Mouse (Mus musculus) MEL-GATA-1-ER (cell line): ENCODE measurements around the gene Gm20388.

Source experiments
- DNase-seq: peaks from one replicate; pipeline ENCODE4 v3.0.0-alpha.2; 2012; ENCODE audit warnings: low read depth; ENCODE audit errors: extremely low read depth

Gm20388 gene

DNA sequence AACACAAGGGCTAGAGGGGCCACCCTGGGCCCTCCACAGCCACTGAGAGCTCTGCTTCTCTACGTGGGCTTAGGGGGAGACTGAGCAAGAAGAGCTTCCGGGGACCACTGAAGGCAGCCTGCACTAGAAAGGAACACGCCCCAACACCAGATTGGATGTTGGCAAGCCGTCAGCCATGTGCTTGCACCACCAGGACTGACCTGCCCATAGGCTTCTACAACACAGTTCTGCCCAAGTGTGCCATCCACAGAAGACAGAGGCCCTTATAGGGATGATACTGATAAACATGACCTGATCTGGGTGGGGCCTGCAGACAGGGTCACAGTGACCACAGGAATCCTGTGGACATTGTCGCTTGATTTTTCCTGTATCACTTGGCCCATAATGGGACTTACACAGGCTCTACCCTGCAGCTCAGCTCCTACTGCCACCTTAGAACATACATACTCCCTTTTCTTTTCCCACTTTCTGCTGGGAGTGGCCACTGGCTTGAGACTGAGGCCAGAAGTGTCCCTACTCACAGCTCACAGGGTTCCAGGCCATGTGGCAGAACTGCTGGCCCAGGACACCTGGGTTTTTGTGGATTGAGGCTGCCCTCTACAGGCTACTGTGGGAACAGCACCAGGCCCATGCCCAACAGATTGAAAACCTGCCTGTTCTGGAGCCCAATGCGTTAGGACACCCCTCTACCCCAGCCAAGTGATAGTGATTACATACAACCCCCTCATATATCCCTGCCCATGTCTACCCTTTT, 2422.3 kb downstream of the Gm20388 start:
- no peak for DNase-seq

DNA sequence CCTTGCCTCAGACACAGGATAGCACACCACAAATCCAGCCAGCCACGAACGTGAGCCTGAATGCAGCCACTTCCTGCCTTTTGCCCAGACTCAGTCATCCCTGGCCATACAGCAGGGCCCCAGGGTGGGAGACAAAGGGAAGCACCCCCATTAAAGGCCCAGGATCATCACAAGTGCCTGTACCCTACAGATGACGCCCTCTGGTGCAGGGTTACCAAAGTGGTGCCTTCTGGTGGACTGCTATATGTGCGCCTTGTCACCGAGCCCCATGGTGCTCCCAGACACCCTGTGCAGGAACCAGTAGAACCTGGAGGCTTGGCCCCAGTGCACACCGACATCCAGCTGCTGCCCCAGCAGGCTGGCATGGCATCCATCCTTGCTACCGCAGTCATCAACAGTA, 2422.9 kb downstream of the Gm20388 start:
- DNase-seq = no peak

DNA sequence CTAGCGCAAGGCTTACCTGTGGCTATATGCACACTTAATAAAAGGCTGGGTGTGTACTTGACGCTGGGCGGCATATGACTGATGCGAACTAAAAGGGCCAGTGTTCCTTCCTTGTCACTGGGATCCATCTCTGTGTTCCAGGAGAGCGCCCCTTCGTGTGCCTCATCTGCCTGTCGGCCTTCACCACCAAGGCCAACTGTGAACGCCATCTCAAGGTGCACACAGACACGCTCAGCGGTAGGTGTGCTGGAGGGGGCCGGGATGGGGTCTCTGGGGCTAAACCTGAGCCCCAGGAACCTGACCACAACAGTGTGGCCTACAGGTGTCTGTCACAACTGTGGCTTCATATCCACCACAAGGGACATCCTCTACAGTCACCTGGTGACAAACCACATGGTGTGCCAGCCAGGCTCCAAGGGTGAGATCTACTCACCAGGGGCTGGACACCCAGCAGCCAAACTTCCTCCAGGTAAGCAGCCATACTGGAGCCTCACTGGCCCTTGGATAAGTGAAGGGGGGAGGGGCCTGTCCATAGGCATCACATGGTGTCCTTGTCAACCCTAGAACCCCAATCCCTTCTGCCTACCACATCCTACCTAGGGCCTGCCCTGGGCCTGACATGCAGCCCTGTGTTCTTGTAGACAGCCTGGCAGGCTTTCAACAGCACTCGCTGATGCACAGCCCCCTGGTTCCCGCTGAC, 2424.3 kb downstream of the Gm20388 start:
- no peak for DNase-seq

DNA sequence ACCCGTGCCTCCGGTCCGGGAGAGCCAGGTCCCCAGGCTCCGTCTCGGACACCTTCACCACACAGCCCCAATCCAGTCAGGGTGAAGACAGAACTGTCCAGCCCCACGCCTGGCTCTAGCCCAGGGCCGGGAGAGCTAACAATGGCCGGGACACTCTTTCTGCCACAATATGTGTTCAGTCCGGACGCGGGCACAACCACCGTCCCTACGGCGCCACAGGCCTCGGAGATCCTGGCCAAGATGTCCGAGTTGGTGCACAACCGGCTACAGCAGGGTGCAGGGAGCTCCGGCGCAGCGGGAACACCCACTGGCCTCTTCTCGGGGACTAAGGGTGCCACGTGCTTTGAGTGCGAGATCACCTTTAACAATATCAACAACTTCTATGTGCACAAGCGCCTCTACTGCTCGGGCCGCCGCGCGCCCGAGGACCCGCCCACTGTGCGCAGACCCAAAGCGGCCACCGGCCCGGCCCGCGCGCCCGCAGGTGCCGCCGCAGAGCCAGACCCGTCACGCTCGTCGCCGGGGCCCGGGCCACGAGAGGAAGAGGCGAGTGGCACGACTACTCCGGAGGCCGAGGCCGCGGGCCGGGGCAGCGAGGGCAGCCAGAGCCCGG, 2425.1 kb downstream of the Gm20388 start:
- no peak for DNase-seq

DNA sequence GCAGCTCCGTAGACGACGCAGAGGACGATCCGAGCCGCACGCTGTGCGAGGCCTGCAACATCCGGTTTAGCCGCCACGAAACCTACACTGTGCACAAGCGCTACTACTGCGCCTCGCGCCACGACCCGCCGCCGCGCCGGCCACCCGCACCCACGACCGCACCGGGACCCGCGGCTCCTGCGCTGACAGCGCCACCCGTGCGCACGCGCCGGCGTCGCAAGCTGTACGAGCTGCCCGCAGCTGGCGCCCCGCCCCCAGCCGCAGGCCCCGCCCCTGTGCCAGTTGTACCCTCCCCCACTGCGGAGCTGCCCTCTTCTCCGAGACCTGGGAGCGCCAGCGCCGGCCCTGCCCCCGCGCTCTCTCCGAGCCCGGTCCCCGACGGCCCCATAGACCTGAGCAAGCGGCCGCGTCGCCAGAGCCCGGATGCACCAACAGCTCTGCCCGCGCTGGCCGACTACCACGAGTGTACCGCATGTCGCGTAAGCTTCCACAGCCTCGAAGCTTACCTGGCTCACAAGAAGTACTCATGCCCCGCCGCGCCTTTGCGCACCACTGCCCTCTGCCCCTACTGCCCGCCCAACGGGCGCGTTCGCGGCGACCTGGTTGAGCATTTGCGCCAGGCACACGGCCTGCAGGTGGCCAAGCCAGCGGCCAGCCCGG, 2425.7 kb downstream of the Gm20388 start:
- DNase-seq = no peak

DNA sequence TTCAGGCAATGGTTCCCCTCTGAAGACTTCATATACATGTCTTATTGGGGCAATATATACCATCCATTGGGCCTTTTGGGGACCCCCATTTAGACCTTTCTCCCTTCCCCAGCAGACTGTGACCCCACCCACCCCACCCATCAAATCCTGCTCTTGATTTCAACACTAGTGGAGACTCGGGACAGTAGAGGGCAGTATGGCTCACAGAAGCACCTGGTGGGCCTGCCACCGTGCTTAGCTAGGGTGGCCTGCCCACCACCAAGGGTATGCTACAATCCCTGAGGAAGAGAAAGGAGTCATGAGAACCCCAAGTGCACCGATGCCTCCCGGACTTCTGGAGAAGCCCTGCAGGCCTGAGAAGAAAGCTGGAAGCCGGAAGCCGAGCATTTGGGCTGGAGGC, 2428.2 kb downstream of the Gm20388 start:
- no peak for DNase-seq

DNA sequence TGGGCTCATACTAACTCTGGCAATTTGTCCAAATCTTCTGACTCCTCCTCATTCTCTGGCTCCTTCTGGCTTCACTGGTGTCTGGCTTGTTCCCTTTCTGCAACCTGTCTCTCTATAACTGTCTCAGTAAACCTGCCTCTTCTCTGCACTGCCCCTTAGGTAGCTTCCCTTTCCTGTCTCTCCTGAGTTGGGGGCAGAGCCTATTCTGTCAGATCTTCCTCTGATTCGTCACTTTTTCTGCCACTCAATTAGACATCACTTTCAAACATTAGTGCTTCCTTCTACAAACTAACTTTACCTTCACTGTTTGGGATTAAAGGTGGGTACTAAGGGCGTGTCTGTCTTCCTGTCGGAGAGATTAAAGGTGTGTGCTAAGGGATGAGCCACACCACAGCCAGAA, 2430.1 kb downstream of the Gm20388 start:
- DNase-seq = no peak

DNA sequence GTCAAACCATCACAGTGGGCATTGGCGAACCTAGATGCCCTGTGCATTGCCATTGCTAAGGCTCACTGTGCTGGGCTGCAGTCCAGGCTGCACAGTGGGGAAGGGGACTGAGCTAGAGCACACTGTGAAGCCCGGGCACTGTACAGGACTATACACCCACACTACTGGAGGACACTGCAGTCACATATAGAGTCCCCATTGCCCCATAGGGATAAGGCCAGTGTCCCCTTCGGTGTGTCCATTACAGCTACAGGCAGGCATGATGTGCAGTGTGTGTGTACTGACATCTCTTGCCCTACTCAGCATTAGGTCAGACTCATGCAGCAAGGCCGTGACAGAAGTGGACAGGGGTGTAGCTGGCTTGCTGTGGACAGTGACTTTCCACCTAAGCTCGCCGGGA, 2431.1 kb downstream of the Gm20388 start:
- DNase-seq = no peak

DNA sequence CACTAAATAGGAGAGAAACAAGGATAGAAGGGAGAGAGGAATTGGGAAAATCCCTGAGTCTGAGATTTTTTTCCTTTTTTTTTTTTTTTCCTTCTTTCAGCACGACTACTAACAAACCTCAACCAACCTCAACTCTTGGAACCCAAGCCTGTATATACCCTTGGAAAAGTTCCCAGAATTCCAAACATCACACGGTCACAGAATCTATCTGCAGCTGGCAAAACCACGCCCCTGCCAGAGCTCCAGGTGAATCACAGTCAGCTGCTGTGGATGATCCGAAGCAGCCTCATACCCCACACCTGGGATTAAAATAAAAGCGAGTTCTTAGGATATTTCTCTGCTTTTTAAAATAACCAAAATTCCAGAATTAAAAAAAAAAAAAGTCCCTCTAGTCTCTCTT, 2431.7 kb downstream of the Gm20388 start:
- no peak for DNase-seq

DNA sequence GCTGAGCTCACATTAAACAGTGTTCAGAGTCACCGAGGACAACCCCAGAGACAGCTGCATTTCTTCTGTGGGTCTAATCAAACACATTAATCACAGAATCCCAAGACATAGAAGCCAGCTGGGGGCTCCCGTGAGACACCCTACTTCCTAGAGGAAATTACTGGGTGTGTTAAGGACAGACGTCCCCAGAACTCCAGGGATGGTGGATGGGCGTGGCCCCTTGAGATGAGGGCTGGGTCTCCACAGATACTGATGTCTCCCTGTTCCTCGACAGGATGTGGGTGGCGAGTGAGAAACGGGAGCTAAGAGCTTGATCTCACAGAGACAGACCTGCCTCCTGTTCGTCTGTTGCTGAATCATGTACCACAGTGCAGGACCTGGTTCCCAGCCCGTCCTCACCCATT, 2432.2 kb downstream of the Gm20388 start:
- no peak for DNase-seq

DNA sequence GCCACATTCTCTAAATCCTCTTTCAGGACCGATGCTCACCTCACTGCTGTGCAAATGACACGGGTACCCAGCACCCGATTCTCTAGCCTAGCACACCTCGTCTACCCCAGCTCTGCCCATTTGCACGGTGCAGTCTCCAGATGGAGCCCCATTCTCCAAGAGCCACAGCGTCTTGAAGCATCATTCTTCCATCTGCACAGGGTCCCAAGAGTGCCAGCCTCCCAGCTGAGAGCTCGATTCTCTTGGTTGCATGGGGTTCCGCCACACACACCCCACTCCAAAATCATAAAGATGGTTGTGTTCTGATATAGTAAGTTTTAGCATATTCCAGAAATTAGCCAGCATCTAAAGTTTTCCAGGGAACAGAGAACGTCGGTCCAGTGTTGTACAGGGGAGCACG, 2432.7 kb downstream of the Gm20388 start:
- no peak for DNase-seq

DNA sequence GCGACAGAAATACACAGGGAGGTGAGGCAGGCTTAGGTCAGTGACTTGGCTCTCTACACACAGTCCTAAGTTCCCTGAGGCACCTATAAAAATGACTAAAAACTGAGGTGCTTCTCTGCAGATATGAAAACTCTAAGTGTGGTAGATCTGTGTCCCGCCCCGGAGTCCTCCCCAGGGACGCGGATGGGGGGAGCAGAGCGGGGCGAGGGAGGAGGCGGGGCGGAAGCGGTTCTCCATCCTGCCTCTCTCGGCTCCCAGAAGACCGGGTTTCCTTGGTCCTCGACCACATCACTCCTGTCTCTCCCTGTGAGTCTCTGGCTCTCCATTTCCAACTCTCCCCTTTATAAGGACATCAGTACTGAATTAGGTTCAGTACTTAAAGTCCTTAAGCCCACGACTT, 2433.1 kb downstream of the Gm20388 start:
- no peak for DNase-seq

DNA sequence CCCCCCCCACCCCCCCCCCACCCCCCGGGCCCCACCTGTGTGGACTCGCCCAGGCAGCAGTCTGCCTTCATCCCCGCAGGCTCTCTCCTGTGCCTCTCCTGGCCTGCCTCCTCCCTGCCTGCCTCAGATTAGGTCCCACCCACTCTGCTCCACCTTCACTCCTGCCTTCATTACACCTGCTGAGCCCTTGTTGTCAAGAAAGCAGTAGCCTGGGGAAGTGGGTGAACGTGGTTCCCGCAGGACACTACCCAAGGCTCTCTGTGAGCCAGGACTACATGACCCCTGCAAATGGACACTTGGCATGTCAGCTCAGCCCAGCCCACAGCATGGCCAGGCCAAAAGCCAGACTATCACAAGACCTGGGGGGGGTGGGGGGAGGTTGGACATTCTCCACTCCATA, 2433.6 kb downstream of the Gm20388 start:
- DNase-seq = no peak

DNA sequence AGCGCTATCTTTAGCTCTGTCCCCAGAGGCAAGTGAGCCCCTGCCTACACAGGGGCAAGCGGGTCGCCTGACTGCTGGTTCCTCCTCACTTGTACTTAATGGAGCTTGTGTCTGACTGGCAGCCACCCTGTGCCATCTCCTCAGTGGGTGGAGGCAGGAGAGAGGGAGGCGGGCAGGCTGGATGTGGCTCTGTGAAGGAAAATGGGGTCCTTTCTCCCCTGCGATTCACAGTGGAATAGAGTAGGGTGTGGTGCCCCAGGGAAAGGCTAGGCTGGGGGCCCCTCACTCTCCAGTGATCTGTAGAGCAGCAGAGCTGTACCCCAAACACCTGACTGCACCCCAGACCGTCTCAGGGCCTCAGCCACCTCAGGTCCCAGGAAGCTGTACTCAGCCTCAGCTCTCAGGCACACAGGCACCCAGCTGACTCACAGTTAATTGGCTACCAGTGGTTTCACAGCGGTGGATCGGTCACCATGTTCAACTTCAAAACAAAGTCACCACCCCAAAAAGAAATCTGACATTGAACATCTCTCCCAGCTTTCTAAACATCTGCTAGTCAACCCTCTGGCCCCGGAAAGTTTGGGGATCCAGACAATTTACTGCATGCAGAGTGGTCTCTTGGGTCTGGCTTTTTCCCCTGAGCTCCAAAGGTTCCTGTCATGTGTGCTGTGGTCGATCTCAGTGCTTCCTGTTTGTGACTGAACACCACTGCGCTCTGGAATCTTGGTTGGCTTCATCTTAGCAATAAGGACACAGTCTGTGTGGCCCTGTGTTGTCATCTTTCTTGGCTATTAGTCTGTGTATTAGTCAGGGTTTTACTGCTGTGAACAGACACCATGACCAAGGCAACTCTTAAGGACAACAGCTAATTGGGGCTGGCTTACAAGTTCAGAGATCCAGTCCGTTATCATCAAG, 2434.8 kb downstream of the Gm20388 start:
- DNase-seq = no peak

DNA sequence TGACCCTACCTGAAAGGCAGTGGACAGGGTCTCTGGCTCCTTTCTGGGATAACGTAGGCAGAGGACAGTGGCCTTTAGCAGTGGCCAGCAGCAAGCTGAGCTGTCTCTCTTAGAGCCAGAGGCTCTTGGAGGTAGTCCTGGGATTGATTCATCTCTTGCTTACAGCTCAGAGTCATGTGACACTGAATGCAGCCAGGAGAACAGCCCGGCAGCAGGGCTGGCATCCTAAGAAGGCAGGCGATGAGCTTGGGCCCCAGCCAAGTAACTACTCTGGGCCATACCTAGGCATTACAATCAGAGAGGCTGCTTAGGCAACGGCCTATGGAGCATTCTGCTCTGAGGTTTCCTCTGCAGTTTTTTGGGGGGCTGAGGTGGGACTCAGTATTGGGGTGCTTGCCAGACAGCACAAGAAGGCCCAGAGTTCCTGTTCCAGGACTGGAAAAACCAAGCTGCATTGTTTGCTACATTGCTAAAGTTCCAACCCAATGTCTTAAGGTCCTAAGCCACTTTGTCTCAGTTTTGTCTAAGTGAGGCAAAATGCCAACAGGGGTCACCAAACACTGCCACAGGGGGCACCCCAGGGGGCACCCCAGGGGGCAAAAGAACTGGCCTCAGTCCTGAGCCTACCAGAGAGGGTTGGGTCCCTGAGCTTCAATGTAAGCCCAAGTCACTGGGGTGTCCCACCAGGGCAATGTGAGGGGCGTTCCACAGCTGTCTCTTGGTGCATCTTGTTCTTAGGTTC, 2437.3 kb downstream of the Gm20388 start:
- no peak for DNase-seq

DNA sequence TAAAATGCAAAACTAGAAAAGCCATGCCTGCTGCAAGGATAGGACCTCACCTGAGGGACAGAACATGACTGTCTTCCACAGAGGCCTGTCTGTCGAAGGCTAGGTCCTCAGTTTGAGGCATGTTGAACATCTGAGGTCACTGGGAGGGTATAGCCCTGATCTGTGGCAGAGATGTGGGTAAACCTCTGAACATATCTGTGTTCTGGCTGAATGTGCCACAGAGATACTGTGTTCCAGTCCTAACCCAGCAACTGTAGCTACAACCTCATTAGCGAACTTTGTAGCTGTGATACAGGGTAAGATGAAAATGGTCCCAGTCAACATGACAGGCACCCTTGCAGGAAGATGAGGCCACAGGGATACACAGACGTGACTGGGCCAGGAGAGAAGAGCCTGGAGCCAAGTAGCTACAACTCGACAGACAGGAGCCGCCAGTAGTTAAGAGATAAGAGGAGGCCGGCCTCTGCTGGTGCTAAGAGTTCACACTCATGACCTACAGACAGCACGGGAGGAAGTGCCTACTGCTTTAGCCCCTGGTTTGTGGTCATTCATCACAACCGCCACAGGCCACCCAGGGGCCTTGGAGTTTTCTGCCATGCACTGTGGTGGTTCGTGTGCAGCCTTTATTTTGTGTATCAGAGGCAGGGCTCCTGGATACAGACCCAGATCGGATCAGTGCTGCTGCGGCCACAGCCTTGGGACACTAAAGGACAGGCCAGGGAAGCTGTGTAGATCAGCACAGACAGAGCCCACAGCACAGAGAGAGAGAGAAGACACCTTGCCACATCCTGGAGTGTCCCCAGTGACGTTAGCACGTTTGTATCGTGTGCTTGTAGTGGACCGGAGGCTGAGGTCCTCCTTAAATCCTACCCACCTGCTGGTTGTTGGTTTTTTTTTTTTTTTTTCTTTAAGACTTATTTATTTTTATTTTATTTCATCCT, 2439.0 kb downstream of the Gm20388 start:
- DNase-seq = no peak

DNA sequence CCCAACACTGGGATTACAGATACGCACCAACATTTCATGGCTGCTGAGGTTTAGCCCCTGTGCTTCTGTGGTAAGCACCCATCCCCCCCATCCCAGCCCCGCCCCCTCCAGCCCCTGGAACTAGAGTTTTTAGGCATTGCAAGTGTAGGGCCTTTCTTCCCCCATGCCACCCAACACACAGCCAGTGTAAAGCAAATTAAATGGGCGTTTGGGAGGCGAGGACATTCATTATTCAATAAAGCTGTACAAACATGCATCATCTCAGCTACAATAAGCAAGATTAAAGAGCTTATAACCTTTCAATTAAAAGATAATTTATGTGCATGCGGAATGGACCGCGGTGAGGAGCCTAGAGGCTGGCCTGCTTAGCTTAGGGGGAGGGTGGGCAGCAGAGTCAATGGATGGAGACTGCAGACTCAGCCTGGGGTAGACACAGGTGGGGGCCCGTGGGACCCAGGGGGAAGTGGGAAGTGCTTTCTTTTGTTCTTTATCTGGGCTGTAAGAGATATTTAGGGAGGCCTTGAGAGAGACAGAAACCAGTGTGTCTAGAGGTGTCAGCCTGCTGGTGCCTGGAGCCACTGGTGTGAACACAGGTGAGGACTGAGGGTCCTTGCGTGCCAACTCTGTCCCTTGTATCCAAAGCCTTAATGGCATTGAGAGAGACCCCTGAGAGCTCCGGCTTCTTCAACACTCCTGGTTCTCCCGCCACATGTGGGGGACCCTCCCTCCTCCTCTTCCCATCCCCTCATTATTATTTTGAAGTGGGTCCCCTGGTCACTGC, 2439.9 kb downstream of the Gm20388 start:
- DNase-seq = no peak

DNA sequence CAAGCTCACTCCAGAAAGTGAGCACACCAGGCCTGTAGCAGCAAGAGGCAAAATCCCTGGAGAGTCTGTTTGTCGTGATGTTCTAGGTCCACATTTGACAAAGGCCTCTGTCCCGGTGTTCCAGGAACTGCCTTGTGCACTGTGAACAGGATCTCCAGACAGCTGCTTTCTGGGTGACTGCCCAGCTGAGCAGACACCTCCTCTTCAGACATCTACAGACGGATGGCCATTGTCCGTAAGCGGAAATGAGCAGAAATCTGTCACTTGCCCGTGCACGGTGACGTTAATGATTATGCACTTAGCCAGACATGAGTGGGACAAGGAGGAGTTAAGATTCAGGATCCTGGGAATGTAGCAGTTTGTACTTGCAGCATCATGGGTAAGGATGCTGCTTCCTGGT, 2443.5 kb downstream of the Gm20388 start:
- DNase-seq = no peak
